Mouse (Mus musculus): Measurements from ENCODE around the gene Ankmy1. TPM values are rescaled to one million over a fixed set of nuclear protein-coding genes. Genes with fewer than 3 reads are reported as not detected.

Gene Ankmy1
- polyA plus RNA-seq, 1 experiment: 0.75 TPM

DNA sequence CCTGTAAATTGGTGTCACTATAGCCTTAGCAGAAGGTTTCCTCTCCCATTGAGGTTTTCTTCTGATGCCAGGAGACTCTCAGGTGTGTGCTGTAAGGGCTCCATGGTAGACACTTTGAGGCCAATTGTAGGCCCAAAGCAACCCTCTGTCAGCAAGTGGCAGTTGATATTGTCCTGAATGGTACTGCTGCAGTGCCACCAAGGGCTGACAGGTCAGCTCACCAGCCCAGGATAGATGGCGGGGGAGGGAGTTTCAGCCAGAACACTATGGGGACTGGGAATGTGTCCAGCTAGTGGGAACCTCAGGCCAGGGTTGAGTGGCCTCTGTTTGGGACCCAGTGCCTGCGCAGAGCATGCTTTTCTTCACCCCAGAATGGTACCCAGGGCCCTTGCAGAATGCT lies 50.3 kb downstream of the Ankmy1 start:
- Histone ChIP-seq H3K4me3 (ENCODE audit: insufficient read depth, low read depth, low read length) (no peak overlapping the region), H3K36me3 (ENCODE audit: control insufficient read depth, insufficient read depth, low read length) (no peaks in the 10 kb centered on the region), H3K27ac (ENCODE audit: insufficient read depth, low read depth, low read length) (no peak overlapping the region), H3K4me1 (ENCODE audit: control insufficient read depth, insufficient read depth, low read length) (no peaks in the 10 kb centered on the region), H3K27me3 (replicated peaks; ENCODE audit: control insufficient read depth, insufficient read depth, low read length) (no peaks in the 10 kb centered on the region)
- DNase-seq: no peak
- TF ChIP-seq POLR2A (IDR thresholded peaks at IDR 0.05; ENCODE audit: low read depth, low read length) (no peak), CTCF (conservative IDR thresholded peaks at IDR 0.05; ENCODE audit: insufficient read depth, insufficient read length, low read depth, low read length) (no peak)
- 93% methylated on average over 2 of the region's 2 CpGs for WGBS

- no peak for DNase-seq
- Histone ChIP-seq H3K4me1 (ENCODE audit: control insufficient read depth, insufficient read depth, low read length) (no peaks in the 10 kb centered on the region), H3K27me3 (replicated peaks; ENCODE audit: control insufficient read depth, insufficient read depth, low read length) (no peaks in the 10 kb centered on the region), H3K27ac (ENCODE audit: insufficient read depth, low read depth, low read length) (no peak overlapping the region), H3K4me3 (ENCODE audit: insufficient read depth, low read depth, low read length) (no peak overlapping the region), H3K36me3 (ENCODE audit: control insufficient read depth, insufficient read depth, low read length) (no peaks in the 10 kb centered on the region)
- WGBS: 45% methylated on average over 13 of the region's 13 CpGs
- no peak for TF ChIP-seq POLR2A (IDR thresholded peaks at IDR 0.05; ENCODE audit: low read depth, low read length)
- TF ChIP-seq CTCF (conservative IDR thresholded peaks at IDR 0.05; ENCODE audit: insufficient read depth, insufficient read length, low read depth, low read length): no peak
Observed at GRCm38 (mm10) chr1:92849938-92850574, 52.6 kb downstream of the Ankmy1 start.

DNA sequence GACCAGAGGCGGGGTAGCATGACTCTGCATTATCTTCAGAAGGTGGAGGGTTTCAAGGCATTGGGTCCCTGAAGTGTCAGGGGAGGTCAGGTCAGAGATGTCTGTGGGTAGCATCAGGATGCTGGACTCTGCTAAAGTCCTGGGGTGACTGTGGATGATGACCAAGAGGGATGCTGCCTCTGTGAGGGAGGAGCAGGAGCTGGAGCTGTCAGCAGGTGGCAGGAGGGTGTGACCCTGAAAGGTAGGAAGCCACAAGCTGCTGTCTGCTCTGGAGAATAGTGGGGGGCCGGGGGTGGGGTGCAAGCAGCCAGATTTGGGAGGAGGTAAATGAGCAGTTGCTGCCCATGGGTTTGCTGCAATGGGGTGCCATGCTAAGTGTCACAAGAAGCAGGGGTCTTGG lies 53.2 kb downstream of the Ankmy1 start:
- TF ChIP-seq POLR2A (IDR thresholded peaks at IDR 0.05; ENCODE audit: low read depth, low read length) (no peak), CTCF (conservative IDR thresholded peaks at IDR 0.05; ENCODE audit: insufficient read depth, insufficient read length, low read depth, low read length) (no peak)
- Histone ChIP-seq H3K4me3 (ENCODE audit: insufficient read depth, low read depth, low read length) (no peak overlapping the region), H3K27ac (ENCODE audit: insufficient read depth, low read depth, low read length) (no peak overlapping the region), H3K4me1 (ENCODE audit: control insufficient read depth, insufficient read depth, low read length) (no peaks in the 10 kb centered on the region), H3K27me3 (replicated peaks; ENCODE audit: control insufficient read depth, insufficient read depth, low read length) (no peaks in the 10 kb centered on the region), H3K36me3 (ENCODE audit: control insufficient read depth, insufficient read depth, low read length) (no peaks in the 10 kb centered on the region)
- WGBS: 69% methylated on average over 2 of the region's 2 CpGs
- no peak for DNase-seq

DNA sequence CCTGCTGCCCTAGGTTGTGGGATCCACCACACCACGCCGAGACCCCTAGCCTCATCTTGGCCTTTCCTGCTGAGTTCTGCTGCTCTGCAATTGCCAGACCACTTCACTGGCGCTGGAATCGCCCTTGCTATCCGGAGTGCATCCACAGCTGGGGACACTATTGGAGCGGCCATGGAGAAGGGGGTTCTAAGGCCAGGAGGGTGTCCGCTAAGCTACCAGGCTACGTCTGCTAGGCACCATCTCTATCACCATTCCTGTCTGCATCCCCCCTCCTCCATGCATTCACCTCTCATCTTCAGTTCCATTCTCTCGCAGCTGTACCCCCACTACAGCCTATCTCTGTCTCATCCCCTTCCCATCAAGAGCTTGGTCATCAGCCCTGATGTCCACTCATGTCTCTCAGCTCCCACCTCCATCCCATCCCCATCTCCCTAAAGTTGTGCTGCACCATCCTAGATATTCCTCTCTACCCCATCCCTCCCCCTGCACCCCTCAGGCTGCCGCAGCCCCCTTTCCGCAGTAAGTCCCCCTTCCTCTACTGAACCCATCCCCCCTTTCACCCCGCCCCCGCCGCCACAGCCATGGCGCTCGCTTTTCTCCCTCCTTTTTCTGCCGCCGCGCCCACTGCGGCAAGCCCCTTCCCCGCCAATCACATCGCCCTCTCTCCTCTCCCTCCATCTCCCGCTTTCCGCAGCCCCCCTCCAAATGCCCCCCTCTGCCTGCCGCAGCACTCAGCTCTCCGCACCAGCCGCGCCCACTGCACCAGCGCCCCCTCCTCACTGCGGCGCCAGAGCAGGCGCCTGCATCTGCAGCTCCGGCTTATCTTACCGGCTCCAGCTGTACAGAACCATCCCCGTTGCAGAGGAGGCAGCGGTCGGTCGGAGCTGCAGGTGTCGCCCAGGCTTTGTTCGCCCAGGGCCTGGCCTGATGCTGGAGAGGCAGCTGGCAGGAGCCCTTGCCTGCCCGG lies 54.5 kb downstream of the Ankmy1 start:
- TF ChIP-seq POLR2A (IDR thresholded peaks at IDR 0.05; ENCODE audit: low read depth, low read length) (no peak), CTCF (conservative IDR thresholded peaks at IDR 0.05; ENCODE audit: insufficient read depth, insufficient read length, low read depth, low read length) (no peak)
- no peak overlapping the region for H3K4me3 ChIP-seq (ENCODE audit: insufficient read depth, low read depth, low read length)
- no peaks in the 10 kb centered on the region for H3K4me1 ChIP-seq (ENCODE audit: control insufficient read depth, insufficient read depth, low read length)
- no peak overlapping the region for H3K27ac ChIP-seq (ENCODE audit: insufficient read depth, low read depth, low read length)
- DNase-seq: no peak
- H3K27me3 ChIP-seq (replicated peaks; ENCODE audit: control insufficient read depth, insufficient read depth, low read length): no peaks in the 10 kb centered on the region
- H3K36me3 ChIP-seq (ENCODE audit: control insufficient read depth, insufficient read depth, low read length): no peaks in the 10 kb centered on the region
- WGBS: 26% methylated on average over 40 of the region's 41 CpGs

DNA sequence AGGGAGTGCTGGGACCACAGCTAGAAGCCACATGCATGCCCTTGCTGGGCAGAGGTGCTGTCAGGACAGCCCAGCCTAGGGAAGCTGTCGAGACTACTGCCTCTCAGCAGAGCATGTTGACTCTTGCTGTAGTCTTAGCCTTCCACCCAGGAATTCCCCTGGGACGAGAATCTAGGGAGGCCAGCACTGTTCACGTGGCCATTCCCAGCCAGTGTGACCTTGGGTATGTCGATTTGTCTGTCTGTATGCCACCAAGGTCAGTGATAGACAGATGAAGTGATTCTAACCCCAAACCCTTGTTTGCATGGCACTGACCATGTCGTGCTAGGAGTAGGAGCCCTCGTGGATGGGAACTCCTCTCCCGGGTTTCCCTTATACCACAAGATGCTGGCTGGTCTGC lies 56.8 kb downstream of the Ankmy1 start:
- Histone ChIP-seq H3K4me1 (ENCODE audit: control insufficient read depth, insufficient read depth, low read length) (no peaks in the 10 kb centered on the region), H3K4me3 (ENCODE audit: insufficient read depth, low read depth, low read length) (no peak overlapping the region), H3K27me3 (replicated peaks; ENCODE audit: control insufficient read depth, insufficient read depth, low read length) (no peaks in the 10 kb centered on the region), H3K27ac (ENCODE audit: insufficient read depth, low read depth, low read length) (no peak overlapping the region), H3K36me3 (ENCODE audit: control insufficient read depth, insufficient read depth, low read length) (no peaks in the 10 kb centered on the region)
- TF ChIP-seq CTCF (conservative IDR thresholded peaks at IDR 0.05; ENCODE audit: insufficient read depth, insufficient read length, low read depth, low read length) (no peak), POLR2A (IDR thresholded peaks at IDR 0.05; ENCODE audit: low read depth, low read length) (no peak)
- 73% methylated on average over 7 of the region's 7 CpGs for WGBS
- no peak for DNase-seq

DNA sequence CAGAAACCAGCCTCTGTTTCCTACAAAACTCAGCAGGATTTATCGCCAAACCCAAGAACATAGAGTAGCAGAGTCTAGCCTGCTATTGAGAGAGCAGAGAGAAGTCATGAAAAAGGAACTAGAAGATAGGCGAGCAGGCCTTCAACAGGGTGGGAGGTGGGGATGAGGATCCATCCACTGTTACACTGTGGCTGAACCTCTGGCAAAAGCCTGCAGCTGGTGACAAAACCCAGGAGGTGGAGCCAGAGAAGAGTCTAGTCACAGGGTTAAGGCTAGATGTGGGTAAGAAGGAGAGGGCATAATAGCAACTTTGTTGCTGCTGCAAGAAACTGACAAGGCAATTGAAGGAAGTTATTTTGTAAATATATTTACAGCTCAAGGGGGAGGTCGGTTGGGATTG lies 61.3 kb downstream of the Ankmy1 start:
- no peak overlapping the region for H3K4me3 ChIP-seq (ENCODE audit: insufficient read depth, low read depth, low read length)
- no peak for DNase-seq
- no peaks in the 10 kb centered on the region for H3K4me1 ChIP-seq (ENCODE audit: control insufficient read depth, insufficient read depth, low read length)
- H3K27me3 ChIP-seq (replicated peaks; ENCODE audit: control insufficient read depth, insufficient read depth, low read length): no peaks in the 10 kb centered on the region
- no peaks in the 10 kb centered on the region for H3K36me3 ChIP-seq (ENCODE audit: control insufficient read depth, insufficient read depth, low read length)
- TF ChIP-seq CTCF (conservative IDR thresholded peaks at IDR 0.05; ENCODE audit: insufficient read depth, insufficient read length, low read depth, low read length) (no peak), POLR2A (IDR thresholded peaks at IDR 0.05; ENCODE audit: low read depth, low read length) (no peak)
- WGBS: 69% methylated on average over 3 of the region's 3 CpGs
- H3K27ac ChIP-seq (ENCODE audit: insufficient read depth, low read depth, low read length): no peak overlapping the region

- TF ChIP-seq CTCF (conservative IDR thresholded peaks at IDR 0.05; ENCODE audit: insufficient read depth, insufficient read length, low read depth, low read length): no peak; the same call in 1 of the 2 replicates
- no peak for TF ChIP-seq POLR2A (IDR thresholded peaks at IDR 0.05; ENCODE audit: low read depth, low read length)
- H3K4me1 ChIP-seq (ENCODE audit: control insufficient read depth, insufficient read depth, low read length): no peaks in the 10 kb centered on the region
- H3K27me3 ChIP-seq (replicated peaks; ENCODE audit: control insufficient read depth, insufficient read depth, low read length): no peaks in the 10 kb centered on the region
- no peak overlapping the region for H3K27ac ChIP-seq (ENCODE audit: insufficient read depth, low read depth, low read length)
- no peaks in the 10 kb centered on the region for H3K36me3 ChIP-seq (ENCODE audit: control insufficient read depth, insufficient read depth, low read length)
- no peak overlapping the region for H3K4me3 ChIP-seq (ENCODE audit: insufficient read depth, low read depth, low read length)
- WGBS: 83% methylated on average over 8 of the region's 8 CpGs
- peak; percentile 14 for DNase-seq
Observed at GRCm38 (mm10) chr1:92840231-92840890, 62.3 kb downstream of the Ankmy1 start.

Data from kidney, adult 2 months (tissue).